Mouse (Mus musculus) spleen, adult 2 months (tissue): ENCODE results near the gene Klf5. TPM values are rescaled to one million over a fixed set of nuclear protein-coding genes. Genes with fewer than 3 reads are reported as not detected.

ENCODE experiments used
- DNase-seq, 2 experiments: peaks; one replicate each; pipeline versions ENCODE4 v3.0.0 to v3.0.0-alpha.2; 2012 to 2021; ENCODE audit warnings: low spot score in 2 of 2, low read depth in 1 of 2
- H3K27ac ChIP-seq: fragments of 200-500 bp; 2 replicates; pipeline ENCODE4 v1.5.1; 2012; ENCODE audit warnings: low read length, inconsistent platforms; ENCODE audit not compliant: insufficient read depth
- H3K27me3 ChIP-seq: fragments of 200-500 bp; 2 replicates; pipeline ENCODE4 v1.6.1; 2012; ENCODE audit warnings: mild to moderate bottlenecking, moderate library complexity, low read length, inconsistent platforms; ENCODE audit not compliant: control insufficient read depth, insufficient read depth
- H3K36me3 ChIP-seq: fragments of 200-500 bp; 2 replicates; pipeline ENCODE4 v1.6.1; 2012; ENCODE audit warnings: mild to moderate bottlenecking, low read length, inconsistent platforms; ENCODE audit not compliant: control insufficient read depth, insufficient read depth
- H3K4me1 ChIP-seq: fragments of 200-500 bp; 2 replicates; pipeline ENCODE4 v1.6.1; 2011; ENCODE audit warnings: inconsistent platforms; ENCODE audit not compliant: control insufficient read depth, insufficient read depth, insufficient read length
- H3K4me3 ChIP-seq: fragments of 200-500 bp; 2 replicates; pipeline ENCODE4 v1.5.1; 2011; ENCODE audit warnings: mild to moderate bottlenecking, inconsistent platforms; ENCODE audit not compliant: insufficient read depth, insufficient read length; ENCODE audit errors: extremely low read depth
- CTCF ChIP-seq: fragments of 200-500 bp; IDR thresholded peaks from 2 replicates; pipeline ENCODE4 v1.5.1; 2011; ENCODE audit warnings: mild to moderate bottlenecking, inconsistent platforms; ENCODE audit not compliant: insufficient read depth, insufficient read length, insufficient replicate concordance; ENCODE audit errors: extremely low read depth
- POLR2A ChIP-seq: fragments of 200-500 bp; IDR thresholded peaks from 2 replicates; pipeline ENCODE4 v1.6.1; 2011; ENCODE audit warnings: low read depth, low read length, inconsistent platforms
- WGBS: fragments of 180-500 bp; shearing (Covaris S2); methylation state at CpG from one replicate; pipeline ENCODE4 v1.1.7; 2018; 5-methylcytosine and 5-hydroxymethylcytosine counted together
- polyA plus RNA-seq: library from polyadenylated mRNA; depleted of rRNA; stranded (reverse); fragments of >200 nt; gene quantifications from 2 replicates; pipeline ENCODE4 v1.2.3, GENCODE M21; 2012

The Klf5 gene
- polyA plus RNA-seq, 1 experiment = 0.63 TPM

- no peak overlapping the region for H3K4me3 ChIP-seq
- no peaks in the 10 kb centered on the region for H3K36me3 ChIP-seq
- no peaks in the 10 kb centered on the region for H3K27me3 ChIP-seq
- no peaks in the 10 kb centered on the region for H3K4me1 ChIP-seq
- TF ChIP-seq CTCF = no peak
- TF ChIP-seq POLR2A = no peak
- H3K27ac ChIP-seq = no peak overlapping the region
- WGBS = 87% methylated on average over 12 of the region's 12 CpGs
- no peak for DNase-seq
Measured at GRCm38 (mm10) chr14:99325597-99326472, 27.3 kb downstream of the Klf5 start.

- Histone ChIP-seq H3K27ac (no peak overlapping the region), H3K27me3 (no peaks in the 10 kb centered on the region), H3K4me3 (no peak overlapping the region), H3K4me1 (no peaks in the 10 kb centered on the region), H3K36me3 (no peaks in the 10 kb centered on the region)
- TF ChIP-seq CTCF (no peak), POLR2A (no peak)
- 91% methylated on average over 3 of the region's 3 CpGs for WGBS
- no peak for DNase-seq
Measured at GRCm38 (mm10) chr14:99336598-99336997, 38.1 kb downstream of the Klf5 start.

GRCm38 (mm10) chr14:99339021-99339420, 40.5 kb downstream of the Klf5 start:
- no peaks in the 10 kb centered on the region for H3K27me3 ChIP-seq
- DNase-seq = no peak
- H3K36me3 ChIP-seq = no peaks in the 10 kb centered on the region
- H3K4me1 ChIP-seq = no peaks in the 10 kb centered on the region
- WGBS = 85% methylated on average over 8 of the region's 8 CpGs
- no peak overlapping the region for H3K27ac ChIP-seq
- no peak overlapping the region for H3K4me3 ChIP-seq
- TF ChIP-seq CTCF (no peak), POLR2A (no peak)

- TF ChIP-seq POLR2A (no peak), CTCF (no peak)
- Histone ChIP-seq H3K27ac (no peak overlapping the region), H3K4me1 (no peaks in the 10 kb centered on the region), H3K4me3 (no peak overlapping the region), H3K36me3 (no peaks in the 10 kb centered on the region), H3K27me3 (no peaks in the 10 kb centered on the region)
- 64% methylated on average over 9 of the region's 9 CpGs for whole genome bisulfite sequencing
- no peak for DNase-seq
Measured at GRCm38 (mm10) chr14:99339681-99340522, 41.4 kb downstream of the Klf5 start.

- no peak for DNase-seq
- no peaks in the 10 kb centered on the region for H3K27me3 ChIP-seq
- H3K36me3 ChIP-seq = no peaks in the 10 kb centered on the region
- H3K4me3 ChIP-seq = no peak overlapping the region
- 79% methylated on average over 1 of the region's 1 CpGs for WGBS
- H3K27ac ChIP-seq = no peak overlapping the region
- TF ChIP-seq POLR2A = no peak
- TF ChIP-seq CTCF = no peak
- H3K4me1 ChIP-seq = no peaks in the 10 kb centered on the region
Measured at GRCm38 (mm10) chr14:99340703-99341102, 42.2 kb downstream of the Klf5 start.

- Histone ChIP-seq H3K27me3 (no peaks in the 10 kb centered on the region; the same call in 1 of the 2 replicates), H3K27ac (no peak overlapping the region), H3K4me3 (no peak overlapping the region), H3K4me1 (no peaks in the 10 kb centered on the region), H3K36me3 (no peaks in the 10 kb centered on the region)
- WGBS = 91% methylated on average over 13 of the region's 13 CpGs
- no peak for TF ChIP-seq CTCF
- no peak for TF ChIP-seq POLR2A
- DNase-seq = no peak
Measured at GRCm38 (mm10) chr14:99348175-99348764, 49.8 kb downstream of the Klf5 start.
